Mouse (Mus musculus): Measurements from ENCODE around the gene Acadvl. TPM values are rescaled to one million over a fixed set of nuclear protein-coding genes. Genes with fewer than 3 reads are reported as not detected.

Acadvl gene
- polyA plus RNA-seq (2012; rRNA removed), result 104 and 112 TPM in 2 replicates

DNA sequence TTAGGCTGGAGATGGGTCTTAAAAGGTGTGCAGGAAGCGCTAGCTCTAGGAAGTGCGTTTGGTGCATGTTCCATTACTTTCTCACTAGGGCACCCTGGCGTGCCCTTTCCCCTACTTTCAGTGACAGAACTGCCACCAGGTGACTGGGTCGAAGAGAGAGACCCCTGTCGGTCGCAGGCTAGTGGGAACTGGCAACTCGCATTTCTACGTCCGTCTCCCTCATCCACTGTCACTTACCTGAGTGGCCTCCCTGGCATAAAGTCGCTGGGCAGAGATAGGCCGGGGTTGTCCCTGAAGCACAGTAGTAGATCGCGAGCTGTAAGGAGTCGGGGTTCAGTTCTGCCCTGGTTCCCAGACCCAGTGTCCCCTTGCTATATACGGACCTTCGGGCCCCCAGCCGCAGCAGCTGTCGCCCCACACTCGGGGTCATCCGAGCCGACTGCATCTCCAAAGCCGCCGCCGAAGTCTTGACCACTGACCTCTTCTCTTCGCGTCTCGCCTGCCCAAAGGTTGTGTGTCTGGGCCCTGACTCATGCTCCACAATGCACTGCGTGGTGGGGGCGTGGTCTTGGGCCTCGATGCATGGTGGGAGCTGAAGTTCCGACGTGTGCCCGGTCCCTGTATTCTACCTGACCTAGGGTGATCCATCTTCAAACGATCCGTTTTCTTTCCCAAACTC lies at the start of gene Acadvl:
Acadvl (minus strand) TSS at position 532 of the 679 bp plus-strand sequence.
- Histone ChIP-seq H3K4me3 (replicated peaks; ENCODE audit: insufficient read depth, low read depth, low read length) (peak within 1 kb of the TSS; percentile 80), H3K27ac (ENCODE audit: insufficient read depth, low read length) (peak within 1 kb of the TSS; percentile 53), H3K4me1 (ENCODE audit: control insufficient read depth, insufficient read depth, low read length) (peaks cover 9% of the 10 kb centered on the region), H3K27me3 (ENCODE audit: control insufficient read depth, insufficient read depth, low read length) (no peaks in the 10 kb centered on the region)
- DNase-seq, result peak; percentile 90 to 92
- TF ChIP-seq POLR2A (IDR thresholded peaks at IDR 0.05; ENCODE audit: borderline replicate concordance, insufficient read depth, low read length), result peak; percentile 86
- peak; percentile 36; the same call in 1 of the 2 replicates for TF ChIP-seq CTCF (IDR thresholded peaks at IDR 0.05; ENCODE audit: borderline replicate concordance, insufficient read depth, low read depth, low read length)
- WGBS, result under 1% methylated on average over 35 of the region's 35 CpGs

- WGBS, result 65% methylated on average over 3 of the region's 3 CpGs
- no peak for DNase-seq
- no peaks in the 10 kb centered on the region for H3K27me3 ChIP-seq (ENCODE audit: control insufficient read depth, insufficient read depth, low read length)
- TF ChIP-seq CTCF (IDR thresholded peaks at IDR 0.05; ENCODE audit: borderline replicate concordance, insufficient read depth, low read depth, low read length), result no peak
- TF ChIP-seq POLR2A (IDR thresholded peaks at IDR 0.05; ENCODE audit: borderline replicate concordance, insufficient read depth, low read length), result no peak
- H3K4me3 ChIP-seq (replicated peaks; ENCODE audit: insufficient read depth, low read depth, low read length), result no peak overlapping the region
- H3K4me1 ChIP-seq (ENCODE audit: control insufficient read depth, insufficient read depth, low read length), result no peaks in the 10 kb centered on the region
- no peak overlapping the region for H3K27ac ChIP-seq (ENCODE audit: insufficient read depth, low read length)
These were observed 47.8 kb upstream of the Acadvl start for GRCm38 (mm10) chr11:70063053-70063452.

DNA sequence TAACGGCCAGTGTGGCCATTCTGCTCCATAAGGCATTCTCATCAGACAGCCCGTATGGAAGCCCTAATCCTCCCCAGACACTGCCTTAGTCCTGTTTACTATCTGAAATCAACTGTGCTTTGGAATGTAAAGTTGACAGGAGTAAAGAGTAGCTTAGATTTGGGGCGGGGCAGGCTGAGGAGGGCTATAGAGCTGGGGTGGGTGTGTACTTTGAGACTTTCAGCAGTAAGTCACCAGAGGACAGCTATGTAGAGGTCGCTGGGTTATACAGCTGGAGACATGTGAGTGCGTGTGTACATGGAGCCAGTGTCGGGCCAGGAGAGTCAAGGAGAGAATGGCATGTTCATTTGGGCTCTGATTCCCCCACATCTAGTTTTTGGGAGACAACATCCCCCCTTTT lies 44.7 kb upstream of the Acadvl start:
- Histone ChIP-seq H3K27ac (ENCODE audit: insufficient read depth, low read length) (no peak overlapping the region), H3K27me3 (ENCODE audit: control insufficient read depth, insufficient read depth, low read length) (no peaks in the 10 kb centered on the region), H3K4me1 (ENCODE audit: control insufficient read depth, insufficient read depth, low read length) (no peaks in the 10 kb centered on the region), H3K4me3 (replicated peaks; ENCODE audit: insufficient read depth, low read depth, low read length) (no peak overlapping the region)
- DNase-seq, result no peak
- WGBS, result 77% methylated on average over 6 of the region's 6 CpGs
- no peak for TF ChIP-seq CTCF (IDR thresholded peaks at IDR 0.05; ENCODE audit: borderline replicate concordance, insufficient read depth, low read depth, low read length)
- TF ChIP-seq POLR2A (IDR thresholded peaks at IDR 0.05; ENCODE audit: borderline replicate concordance, insufficient read depth, low read length), result no peak

DNA sequence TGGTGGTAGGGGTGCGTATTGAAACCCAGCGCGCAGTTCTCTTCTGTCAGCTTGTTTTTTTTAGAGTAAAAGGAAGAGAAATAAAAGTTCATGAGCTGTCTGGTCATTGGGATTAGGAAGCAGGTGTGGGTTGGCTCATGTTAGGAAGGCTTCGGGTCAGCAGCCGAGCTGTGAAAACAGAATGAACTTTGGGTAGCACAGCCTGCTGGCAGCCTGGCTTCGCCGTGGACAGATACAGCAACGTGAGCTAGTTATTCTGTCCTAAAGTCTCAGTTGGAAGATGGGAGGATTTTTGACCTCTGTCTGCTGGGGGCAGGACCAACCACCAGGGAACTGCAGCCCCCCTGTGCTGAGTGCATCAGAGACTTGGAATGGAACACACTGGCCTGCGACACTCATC lies 42.6 kb upstream of the Acadvl start:
- no peaks in the 10 kb centered on the region for H3K27me3 ChIP-seq (ENCODE audit: control insufficient read depth, insufficient read depth, low read length)
- H3K4me3 ChIP-seq (replicated peaks; ENCODE audit: insufficient read depth, low read depth, low read length), result no peak overlapping the region
- WGBS, result 58% methylated on average over 9 of the region's 9 CpGs
- TF ChIP-seq CTCF (IDR thresholded peaks at IDR 0.05; ENCODE audit: borderline replicate concordance, insufficient read depth, low read depth, low read length) (no peak), POLR2A (IDR thresholded peaks at IDR 0.05; ENCODE audit: borderline replicate concordance, insufficient read depth, low read length) (no peak)
- no peak overlapping the region for H3K27ac ChIP-seq (ENCODE audit: insufficient read depth, low read length)
- H3K4me1 ChIP-seq (ENCODE audit: control insufficient read depth, insufficient read depth, low read length), result peaks cover 7% of the 10 kb centered on the region
- DNase-seq, result no peak

GRCm38 (mm10) chr11:70055618-70056214 lies 40.5 kb upstream of the Acadvl start:
- Histone ChIP-seq H3K27me3 (ENCODE audit: control insufficient read depth, insufficient read depth, low read length) (no peaks in the 10 kb centered on the region), H3K27ac (ENCODE audit: insufficient read depth, low read length) (no peak overlapping the region), H3K4me3 (replicated peaks; ENCODE audit: insufficient read depth, low read depth, low read length) (no peak overlapping the region), H3K4me1 (ENCODE audit: control insufficient read depth, insufficient read depth, low read length) (peaks cover 7% of the 10 kb centered on the region)
- DNase-seq, result peak; percentile 67 to 81
- WGBS, result 24% methylated on average over 18 of the region's 18 CpGs
- TF ChIP-seq CTCF (IDR thresholded peaks at IDR 0.05; ENCODE audit: borderline replicate concordance, insufficient read depth, low read depth, low read length) (peak; percentile 95), POLR2A (IDR thresholded peaks at IDR 0.05; ENCODE audit: borderline replicate concordance, insufficient read depth, low read length) (no peak)

GRCm38 (mm10) chr11:70053898-70054570 lies 38.8 kb upstream of the Acadvl start, which contains the start of gene Asgr1:
TSS of gene Asgr1 (plus strand) at chr11:70054085.
- 86% methylated on average over 10 of the region's 10 CpGs for WGBS
- Histone ChIP-seq H3K27me3 (ENCODE audit: control insufficient read depth, insufficient read depth, low read length) (no peaks in the 10 kb centered on the region), H3K4me3 (replicated peaks; ENCODE audit: insufficient read depth, low read depth, low read length) (no peak within 1 kb of the TSS), H3K27ac (ENCODE audit: insufficient read depth, low read length) (no peak within 1 kb of the TSS), H3K4me1 (ENCODE audit: control insufficient read depth, insufficient read depth, low read length) (peaks cover 7% of the 10 kb centered on the region)
- TF ChIP-seq POLR2A (IDR thresholded peaks at IDR 0.05; ENCODE audit: borderline replicate concordance, insufficient read depth, low read length), result no peak
- TF ChIP-seq CTCF (IDR thresholded peaks at IDR 0.05; ENCODE audit: borderline replicate concordance, insufficient read depth, low read depth, low read length), result no peak
- DNase-seq, result no peak

GRCm38 (mm10) chr11:70053156-70053555 lies 37.9 kb upstream of the Acadvl start:
- TF ChIP-seq CTCF (IDR thresholded peaks at IDR 0.05; ENCODE audit: borderline replicate concordance, insufficient read depth, low read depth, low read length) (no peak), POLR2A (IDR thresholded peaks at IDR 0.05; ENCODE audit: borderline replicate concordance, insufficient read depth, low read length) (no peak)
- Histone ChIP-seq H3K4me1 (ENCODE audit: control insufficient read depth, insufficient read depth, low read length) (peaks cover 7% of the 10 kb centered on the region), H3K27ac (ENCODE audit: insufficient read depth, low read length) (no peak overlapping the region), H3K27me3 (ENCODE audit: control insufficient read depth, insufficient read depth, low read length) (no peaks in the 10 kb centered on the region), H3K4me3 (replicated peaks; ENCODE audit: insufficient read depth, low read depth, low read length) (no peak overlapping the region)
- 43% methylated on average over 7 of the region's 7 CpGs for WGBS
- peak in 1 of 2 experiments; percentile 42 for DNase-seq
